Mouse (Mus musculus): ENCODE results near the gene C1qb.

The C1qb gene

DNA sequence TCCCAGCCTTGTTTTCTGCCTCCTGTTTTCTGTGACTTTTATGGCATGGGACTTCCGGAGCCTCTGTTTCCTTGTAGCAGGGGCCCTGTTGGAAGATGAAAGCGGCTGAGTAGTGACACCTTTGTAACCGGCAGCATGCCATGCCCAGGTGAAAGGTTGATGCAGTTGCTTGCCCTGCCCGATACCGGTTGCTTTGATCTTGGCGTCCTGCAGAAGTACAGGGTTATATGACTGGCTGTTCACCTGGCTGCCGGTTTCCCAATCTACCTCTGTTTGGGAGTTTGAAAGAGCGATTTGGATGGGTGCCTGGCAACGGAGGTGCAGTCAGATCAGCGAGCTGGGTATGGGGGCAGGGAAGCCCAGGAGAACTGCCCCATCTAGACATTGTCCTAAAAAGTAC, 43.2 kb downstream of the C1qb start:
- no peak for DNase-seq (ENCODE audit: low spot score in 2 of 2)

DNA sequence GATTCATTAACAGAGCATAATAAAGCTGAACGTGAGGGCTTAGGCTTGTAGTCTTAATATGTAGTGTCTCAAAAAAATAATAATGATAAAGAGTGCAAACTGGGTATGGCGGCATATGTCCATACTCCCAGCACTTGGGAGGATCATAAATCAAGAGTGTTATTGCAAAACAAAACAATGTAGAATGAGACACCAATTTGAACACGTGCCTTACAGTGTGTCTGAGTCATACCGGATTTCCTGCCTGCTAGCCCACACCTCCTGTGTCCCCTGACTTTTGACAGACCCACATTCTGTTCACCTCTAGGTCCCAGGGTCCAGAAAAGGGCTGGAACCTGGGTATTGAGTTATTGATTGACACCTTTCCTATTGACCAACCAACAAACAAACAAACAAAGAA, 44.0 kb downstream of the C1qb start:
- DNase-seq (ENCODE audit: low spot score in 2 of 2): no peak

DNA sequence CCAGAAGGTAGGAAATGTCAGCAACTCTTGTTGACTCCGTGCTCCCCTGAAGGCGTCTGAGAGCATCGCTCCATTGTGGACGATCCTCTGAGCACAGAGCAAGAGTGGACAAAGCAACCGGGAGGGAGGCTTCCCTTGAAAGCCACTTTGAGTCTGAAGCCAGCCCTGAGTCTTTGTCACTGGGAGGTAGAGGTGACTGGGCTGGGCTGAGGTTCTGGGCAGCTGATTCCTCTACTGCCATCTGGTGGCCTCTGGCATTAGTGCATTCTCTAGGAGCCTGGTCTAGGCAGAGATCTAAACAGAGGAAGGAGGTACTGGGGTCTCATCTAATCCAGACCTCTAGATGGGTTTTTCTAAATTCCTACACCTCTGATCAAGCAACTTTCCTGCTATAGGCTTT, 44.9 kb downstream of the C1qb start:
- peak; percentile 32 to 58 for DNase-seq (ENCODE audit: low spot score in 2 of 2)

- no peak for DNase-seq (ENCODE audit: low spot score in 2 of 2)
Measured at GRCm38 (mm10) chr4:136838462-136838861, 47.5 kb downstream of the C1qb start.

GRCm38 (mm10) chr4:136838026-136838425, 48.0 kb downstream of the C1qb start:
- no peak for DNase-seq (ENCODE audit: low spot score in 2 of 2)

DNA sequence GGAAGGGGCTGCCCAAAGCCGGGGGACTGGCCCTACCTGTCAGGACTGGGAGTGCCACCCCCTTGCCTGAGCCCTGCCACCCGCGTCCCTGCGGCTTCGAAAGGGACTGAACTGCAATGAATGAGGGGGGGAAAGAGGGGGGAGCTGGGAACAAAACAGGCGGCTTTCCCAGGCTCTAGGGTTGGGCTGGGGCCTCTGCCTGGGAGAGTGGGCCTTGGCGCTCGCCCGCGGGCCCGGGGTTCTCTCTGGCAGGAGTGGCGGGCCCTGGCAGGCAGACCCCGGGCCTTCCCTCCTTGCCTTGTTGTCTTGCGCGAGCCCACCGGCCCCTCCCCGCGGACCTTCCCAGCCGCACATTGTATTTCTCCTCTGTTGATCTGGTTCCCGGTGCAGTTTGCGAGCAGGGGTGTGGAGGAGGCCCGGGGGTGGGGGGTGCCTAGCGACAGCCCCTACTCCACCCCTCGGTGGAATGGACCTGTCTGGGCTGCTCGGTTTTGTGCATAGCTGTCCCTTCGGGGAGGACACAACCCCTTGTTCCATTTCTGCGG, 49.5 kb downstream of the C1qb start:
- no peak for DNase-seq (ENCODE audit: low spot score in 2 of 2)

GRCm38 (mm10) chr4:136835621-136836386, 50.2 kb downstream of the C1qb start, which contains the start of gene Ephb2:
TSS of gene Ephb2 (minus strand) at chr4:136835988.
- peak; percentile 25 to 28 for DNase-seq (ENCODE audit: low spot score in 2 of 2)

DNA sequence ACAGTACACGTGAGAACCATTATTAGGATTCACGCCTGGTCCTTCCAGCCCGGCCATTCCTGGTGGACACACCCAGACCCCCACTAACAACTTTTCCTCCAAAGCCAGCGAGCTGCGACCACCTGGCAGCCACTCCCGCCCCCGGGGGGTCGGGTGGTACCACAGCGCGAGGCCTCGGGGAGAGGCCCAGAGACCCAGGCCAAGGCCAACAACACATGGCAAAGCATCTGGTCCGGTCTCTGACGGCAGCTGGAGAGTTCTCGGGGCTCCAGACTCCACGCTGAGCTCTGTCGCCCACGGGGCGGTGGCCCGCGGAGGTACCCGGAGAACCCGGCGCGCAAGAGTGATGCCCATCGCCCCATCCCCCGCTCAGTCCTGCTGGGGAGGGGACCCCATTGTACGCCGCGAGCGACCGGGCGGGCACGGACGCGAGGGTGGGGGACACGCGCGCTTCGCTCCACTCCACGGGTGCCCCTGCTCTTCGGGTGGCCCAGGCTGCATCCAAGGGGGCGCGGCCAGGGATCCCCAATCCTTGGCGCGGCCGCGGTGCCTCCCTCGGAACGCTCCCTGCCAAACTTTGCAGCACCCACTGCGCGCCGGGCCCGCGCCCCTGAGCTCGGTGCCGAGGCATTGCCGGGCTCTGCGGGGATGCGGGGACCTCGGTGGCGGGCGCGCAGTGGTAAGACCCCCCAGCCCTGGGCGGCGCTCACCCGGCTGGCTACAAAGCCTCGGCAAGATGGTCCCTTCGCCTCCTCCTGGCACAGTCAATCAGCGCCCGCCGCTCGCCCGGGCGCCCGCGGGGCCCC, 51.0 kb downstream of the C1qb start:
- no peak for DNase-seq (ENCODE audit: low spot score in 2 of 2)

- DNase-seq (ENCODE audit: low spot score in 2 of 2): no peak
Measured at GRCm38 (mm10) chr4:136834439-136834814, 51.6 kb downstream of the C1qb start.

DNA sequence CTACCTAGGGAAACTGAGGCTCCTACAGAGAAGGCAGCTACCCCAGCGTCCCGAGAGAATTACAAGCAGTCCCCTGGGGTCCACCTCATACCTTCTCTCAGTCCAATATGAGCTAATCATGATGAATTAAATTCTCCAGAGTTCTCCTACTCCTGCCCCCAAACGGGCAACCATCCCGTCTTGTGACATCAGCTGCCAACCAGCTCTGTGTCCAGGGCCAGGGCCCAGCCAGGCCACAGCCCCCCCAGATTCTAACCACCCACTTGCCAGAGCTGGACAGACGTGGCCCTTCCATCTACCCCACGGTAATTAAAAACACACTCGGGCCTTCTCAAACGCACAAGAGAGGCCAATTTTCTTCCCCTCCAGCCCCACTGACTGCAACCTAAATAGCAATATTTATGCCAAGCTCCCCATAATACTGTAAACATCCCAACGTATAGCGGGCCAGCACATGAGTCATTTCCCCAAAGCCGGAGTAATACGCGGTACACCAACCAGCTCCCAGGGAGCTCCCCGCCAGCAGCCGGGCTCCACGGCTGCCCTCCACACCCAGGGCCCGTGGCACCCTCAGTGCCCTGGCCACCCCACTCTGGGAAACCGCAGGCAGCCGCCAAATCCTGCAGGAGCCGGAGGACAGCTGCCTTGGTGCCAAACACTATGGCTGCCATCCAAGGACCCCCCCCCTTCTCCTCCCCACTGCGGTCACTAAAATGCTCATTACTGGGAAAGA, 52.2 kb downstream of the C1qb start:
- no peak for DNase-seq (ENCODE audit: low spot score in 2 of 2)

- DNase-seq (ENCODE audit: low spot score in 2 of 2): no peak
Measured at GRCm38 (mm10) chr4:136832559-136833232, 53.3 kb downstream of the C1qb start.

GRCm38 (mm10) chr4:136830272-136830823, 55.6 kb downstream of the C1qb start:
- DNase-seq (ENCODE audit: low spot score in 2 of 2): no peak
